Mouse (Mus musculus) hindbrain, embryonic 16.5 days (tissue): Measurements from ENCODE around the gene Cox14. TPM values are rescaled to one million over a fixed set of nuclear protein-coding genes. Genes with fewer than 3 reads are reported as not detected.

ENCODE experiments used
- ATAC-seq: fragments of 200-750 bp; cut with Nextera tagmentation; 2 replicates; pipeline ENCODE4 v1.8.0; 2017; ENCODE audit warnings: moderate TSS enrichment, moderate library complexity
- H3K27ac ChIP-seq: fragments of 300-500 bp; sonication (generic); 2 replicates; pipeline ENCODE4 v1.5.1; 2014; ENCODE audit warnings: low read depth, mild to moderate bottlenecking, control low read depth, low read length, moderate library complexity
- H3K27me3 ChIP-seq: fragments of 300-500 bp; sonication (generic); replicated peaks from 2 replicates; pipeline ENCODE4 v1.6.1; 2014; ENCODE audit warnings: low read length; ENCODE audit not compliant: control insufficient read depth, insufficient read depth
- H3K36me3 ChIP-seq: fragments of 300-500 bp; sonication (generic); 2 replicates; pipeline ENCODE4 v1.6.1; 2014; ENCODE audit warnings: mild to moderate bottlenecking, low read length, moderate library complexity, mixed read lengths; ENCODE audit not compliant: control insufficient read depth, insufficient read depth
- H3K4me1 ChIP-seq: fragments of 300-500 bp; sonication (generic); 2 replicates; pipeline ENCODE4 v1.6.1; 2014; ENCODE audit warnings: low read depth, low read length; ENCODE audit not compliant: control insufficient read depth, insufficient read depth
- H3K4me2 ChIP-seq: fragments of 300-500 bp; sonication (generic); 2 replicates; pipeline ENCODE4 v1.6.1; 2014; ENCODE audit warnings: mild to moderate bottlenecking, low read length, control low read depth, moderate library complexity
- H3K4me3 ChIP-seq: fragments of 300-500 bp; sonication (generic); 2 replicates; pipeline ENCODE4 v1.5.1; 2014; ENCODE audit warnings: mild to moderate bottlenecking, low read length, control low read depth, moderate library complexity
- H3K9ac ChIP-seq: fragments of 300-500 bp; sonication (generic); 2 replicates; pipeline ENCODE4 v1.6.1; 2014; ENCODE audit warnings: low read depth, mild to moderate bottlenecking, control low read depth, low read length, moderate library complexity
- H3K9me3 ChIP-seq: fragments of 300-500 bp; sonication (generic); 2 replicates; pipeline ENCODE4 v1.6.1; 2014; ENCODE audit warnings: mild to moderate bottlenecking, low read length, moderate library complexity; ENCODE audit not compliant: control insufficient read depth
- WGBS: fragments of 180-500 bp; shearing (Covaris S2); extraction: QIAGEN DNeasy Blood & Tissue Kit; methylation state at CpG from one replicate; pipeline ENCODE4 v1.1.7; 2014; 5-methylcytosine and 5-hydroxymethylcytosine counted together
- polyA plus RNA-seq: library from polyadenylated mRNA; unstranded; fragments of >200 nt; fragmentation: Nextera tagmentation; extraction: Ambion mirVana; gene quantifications from 2 replicates; pipeline ENCODE4 v1.2.1, GENCODE M21; 2015

The Cox14 gene
- polyA plus RNA-seq: 175 and 191 TPM in 2 replicates

GRCm38 (mm10) chr15:99725341-99726155, at the start of gene Cox14:
Gene Cox14, plus strand, starts transcription at chr15:99725618.
- under 1% methylated on average over 66 of the region's 68 CpGs for WGBS
- H3K27me3 ChIP-seq: no peaks in the 10 kb centered on the region
- peak within 1 kb of the TSS; percentile 95 for H3K9ac ChIP-seq
- peak within 1 kb of the TSS; percentile 90 for H3K27ac ChIP-seq
- H3K4me2 ChIP-seq: peak within 1 kb of the TSS; percentile 71
- H3K4me3 ChIP-seq: peak within 1 kb of the TSS; percentile 94
- H3K36me3 ChIP-seq: peaks cover 10% of the 10 kb centered on the region; the same call in 1 of the 2 replicates
- H3K9me3 ChIP-seq: no peaks in the 10 kb centered on the region
- ATAC-seq: peak; percentile 96
- H3K4me1 ChIP-seq: peaks cover 25% of the 10 kb centered on the region

GRCm38 (mm10) chr15:99677089-99677488, 48.3 kb upstream of the Cox14 start:
- H3K9ac ChIP-seq: peak overlapping the region; percentile 50
- ATAC-seq: peak; percentile 71

DNA sequence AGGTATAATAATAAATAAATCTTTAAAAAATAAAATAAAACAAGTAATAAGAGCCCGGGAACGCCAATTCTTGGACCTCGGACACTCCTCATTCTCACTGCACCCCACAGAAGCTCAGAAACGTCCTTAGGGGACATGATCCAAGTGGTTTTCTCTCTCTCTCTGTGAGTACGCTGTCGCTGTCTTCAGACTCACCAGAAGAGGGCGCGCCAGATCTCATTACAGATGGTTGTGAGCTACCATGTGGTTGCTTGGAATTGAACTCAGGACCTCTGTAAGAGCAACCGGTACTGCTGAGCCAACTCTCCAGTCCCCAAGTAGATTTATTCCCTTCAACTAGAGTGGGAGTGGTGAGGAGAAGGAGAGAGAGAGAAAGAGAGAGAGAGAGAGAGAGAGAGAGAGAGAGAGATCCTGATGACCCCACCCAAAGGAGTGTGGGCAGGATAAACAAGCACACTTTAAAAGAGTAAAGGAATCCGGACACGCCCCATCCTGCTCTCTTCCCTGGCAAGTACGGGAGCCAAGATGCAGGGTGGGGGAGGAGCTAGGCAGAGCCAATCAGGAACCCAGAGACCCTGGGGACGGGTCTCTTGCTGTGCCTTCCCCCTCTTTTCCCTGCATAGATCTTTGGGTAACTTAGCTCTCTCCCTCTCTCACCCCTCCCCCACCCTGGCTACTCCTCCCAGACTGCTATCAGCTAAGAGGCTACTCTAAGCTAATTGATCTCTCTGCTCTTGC, 47.2 kb upstream of the Cox14 start:
- no peak overlapping the region; the same call in 1 of the 2 replicates for H3K4me2 ChIP-seq
- H3K4me1 ChIP-seq: peaks cover 36% of the 10 kb centered on the region
- no peaks in the 10 kb centered on the region for H3K27me3 ChIP-seq
- H3K9me3 ChIP-seq: no peaks in the 10 kb centered on the region
- no peaks in the 10 kb centered on the region; the same call in 1 of the 2 replicates for H3K36me3 ChIP-seq
- no peak for ATAC-seq
- no peak overlapping the region for H3K27ac ChIP-seq
- 17% methylated on average over 13 of the region's 13 CpGs for WGBS
- no peak overlapping the region for H3K4me3 ChIP-seq
- no peak overlapping the region for H3K9ac ChIP-seq

More at GRCm38 (mm10) chr15:99677089-99677488, 48.3 kb upstream of the Cox14 start:
- 12% methylated on average over 8 of the region's 8 CpGs for WGBS
- no peaks in the 10 kb centered on the region for H3K9me3 ChIP-seq
- H3K4me1 ChIP-seq: peaks cover 44% of the 10 kb centered on the region
- H3K36me3 ChIP-seq: no peaks in the 10 kb centered on the region
- peak overlapping the region; percentile 62 for H3K27ac ChIP-seq
- H3K4me2 ChIP-seq: peak overlapping the region; percentile 43
- peak overlapping the region; percentile 4; the same call in 1 of the 2 replicates for H3K4me3 ChIP-seq
- no peaks in the 10 kb centered on the region for H3K27me3 ChIP-seq

GRCm38 (mm10) chr15:99679008-99679407, 46.4 kb upstream of the Cox14 start:
- Histone ChIP-seq H3K9me3 (no peaks in the 10 kb centered on the region), H3K36me3 (no peaks in the 10 kb centered on the region; the same call in 1 of the 2 replicates), H3K4me1 (peaks cover 28% of the 10 kb centered on the region), H3K4me2 (no peak overlapping the region), H3K9ac (no peak overlapping the region), H3K27me3 (no peaks in the 10 kb centered on the region), H3K27ac (no peak overlapping the region), H3K4me3 (no peak overlapping the region)
- WGBS: 75% methylated on average over 7 of the region's 7 CpGs
- no peak for ATAC-seq

GRCm38 (mm10) chr15:99682880-99683279, 42.5 kb upstream of the Cox14 start:
- no peak overlapping the region for H3K9ac ChIP-seq
- peaks cover 5% of the 10 kb centered on the region; the same call in 1 of the 2 replicates for H3K4me1 ChIP-seq
- no peak overlapping the region for H3K27ac ChIP-seq
- no peaks in the 10 kb centered on the region; the same call in 1 of the 2 replicates for H3K36me3 ChIP-seq
- 97% methylated on average over 7 of the region's 7 CpGs for WGBS
- H3K27me3 ChIP-seq: no peaks in the 10 kb centered on the region
- H3K9me3 ChIP-seq: no peaks in the 10 kb centered on the region
- no peak overlapping the region for H3K4me3 ChIP-seq
- H3K4me2 ChIP-seq: no peak overlapping the region
- ATAC-seq: no peak

DNA sequence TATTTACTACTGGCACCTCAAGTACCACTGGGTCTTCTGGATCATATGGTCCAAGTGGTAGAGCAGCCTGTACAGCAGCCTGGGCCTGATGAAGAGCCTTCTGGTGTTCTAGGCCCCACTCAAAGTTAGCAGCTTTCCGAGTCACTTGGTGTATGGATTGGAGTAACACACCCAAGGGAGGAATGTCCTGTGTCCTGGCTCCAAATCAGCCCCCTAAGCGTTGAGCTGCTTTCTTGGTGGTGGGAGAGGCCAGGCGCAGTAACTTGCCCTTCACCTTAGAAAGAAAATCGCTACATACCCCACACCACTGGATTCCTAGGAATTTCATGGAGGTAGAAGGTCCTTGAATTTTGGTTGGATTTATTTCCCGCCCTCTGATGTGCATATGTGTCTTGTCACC, 41.3 kb upstream of the Cox14 start:
- Histone ChIP-seq H3K9me3 (no peaks in the 10 kb centered on the region), H3K4me2 (no peak overlapping the region), H3K4me1 (no peaks in the 10 kb centered on the region), H3K9ac (no peak overlapping the region), H3K27ac (no peak overlapping the region), H3K4me3 (no peak overlapping the region), H3K27me3 (no peaks in the 10 kb centered on the region), H3K36me3 (no peaks in the 10 kb centered on the region; the same call in 1 of the 2 replicates)
- 93% methylated on average over 5 of the region's 5 CpGs for WGBS
- no peak for ATAC-seq

- peak; percentile 61 for ATAC-seq
- peak overlapping the region; percentile 24; the same call in 1 of the 2 replicates for H3K9ac ChIP-seq
- peaks cover 2% of the 10 kb centered on the region; the same call in 1 of the 2 replicates for H3K4me1 ChIP-seq
- WGBS: 2% methylated on average over 4 of the region's 4 CpGs
- no peaks in the 10 kb centered on the region for H3K27me3 ChIP-seq
- no peak overlapping the region for H3K4me3 ChIP-seq
- H3K4me2 ChIP-seq: no peak overlapping the region
- H3K9me3 ChIP-seq: no peaks in the 10 kb centered on the region
- H3K36me3 ChIP-seq: 0 out of 2 replicates have a peak, but pooled peaks cover 2% of the 10 kb centered on the region
- H3K27ac ChIP-seq: no peak overlapping the region
Measured at GRCm38 (mm10) chr15:99688712-99689111, 36.7 kb upstream of the Cox14 start.

GRCm38 (mm10) chr15:99690924-99691323, 34.5 kb upstream of the Cox14 start:
- ATAC-seq: no peak
- 0 out of 2 replicates have a peak, but pooled peaks cover 2% of the 10 kb centered on the region for H3K36me3 ChIP-seq
- H3K4me2 ChIP-seq: no peak overlapping the region
- no peak overlapping the region for H3K9ac ChIP-seq
- H3K4me3 ChIP-seq: no peak overlapping the region
- no peaks in the 10 kb centered on the region for H3K9me3 ChIP-seq
- H3K27ac ChIP-seq: no peak overlapping the region
- 28% methylated on average over 4 of the region's 4 CpGs for WGBS
- peaks cover 2% of the 10 kb centered on the region; the same call in 1 of the 2 replicates for H3K4me1 ChIP-seq
- no peaks in the 10 kb centered on the region for H3K27me3 ChIP-seq

DNA sequence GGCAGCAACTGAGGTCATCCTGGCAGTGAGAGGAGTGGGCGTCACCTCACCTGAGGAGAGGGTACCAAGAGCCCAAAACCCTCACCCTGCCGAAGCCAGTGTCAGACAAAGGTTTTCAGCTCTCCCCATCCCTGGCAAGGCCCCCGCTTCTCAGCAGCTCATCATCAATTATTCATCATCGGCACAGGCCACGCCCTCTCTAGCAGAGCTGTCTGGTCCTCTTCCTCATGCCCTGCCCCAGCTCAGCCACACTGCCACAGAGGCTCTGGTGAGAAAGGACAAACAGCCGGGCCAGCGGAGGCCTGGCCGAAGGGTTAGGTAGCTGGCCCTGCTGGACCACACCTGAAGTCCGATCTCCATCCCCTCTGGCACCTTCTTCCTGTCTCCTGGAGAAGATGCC, 33.4 kb upstream of the Cox14 start:
- WGBS: 50% methylated on average over 9 of the region's 9 CpGs
- H3K9ac ChIP-seq: no peak overlapping the region
- H3K27me3 ChIP-seq: no peaks in the 10 kb centered on the region
- no peaks in the 10 kb centered on the region for H3K9me3 ChIP-seq
- no peak overlapping the region for H3K4me3 ChIP-seq
- peaks cover 2% of the 10 kb centered on the region; the same call in 1 of the 2 replicates for H3K4me1 ChIP-seq
- H3K36me3 ChIP-seq: peaks cover 9% of the 10 kb centered on the region; the same call in 1 of the 2 replicates
- no peak overlapping the region for H3K4me2 ChIP-seq
- H3K27ac ChIP-seq: no peak overlapping the region
- ATAC-seq: 0 out of 2 replicates have a peak, but pooled peaks have one; percentile 16
